Mouse (Mus musculus): Measurements from ENCODE around the gene Flt3l. TPM values are rescaled to one million over a fixed set of nuclear protein-coding genes. Genes with fewer than 3 reads are reported as not detected.
"Not testable (repeated sequence)": the region's sequence is repeated elsewhere in the genome, so short reads cannot be mapped to it uniquely, and the experiment has no call there.

Gene Flt3l
- polyA plus RNA-seq, 1 experiment from 2014 or later: 2.4 TPM

- no peak for DNase-seq (ENCODE audit: low spot score)
- H3K36me3 ChIP-seq (ENCODE audit: insufficient read depth, low read length): peaks cover 42% of the 10 kb centered on the region
- H3K27ac ChIP-seq: no peak overlapping the region
- 82% methylated on average over 5 of the region's 5 CpGs for WGBS
- H3K27me3 ChIP-seq (ENCODE audit: insufficient read depth, low read length): no peaks in the 10 kb centered on the region
- H3K4me1 ChIP-seq (replicated peaks; ENCODE audit: insufficient read depth, low read length): peaks cover 14% of the 10 kb centered on the region; the same call in 1 of the 2 replicates
- no peak overlapping the region for H3K4me2 ChIP-seq (ENCODE audit: low read length)
- no peak for ATAC-seq (replicated peaks; ENCODE audit: low FRiP score, low read depth)
- no peak for TF ChIP-seq CTCF (IDR thresholded peaks at IDR 0.05; ENCODE audit: low read depth)
- H3K9me3 ChIP-seq (replicated peaks; ENCODE audit: low read length): no peaks in the 10 kb centered on the region
- H3K4me3 ChIP-seq (replicated peaks; ENCODE audit: low read depth, low read length): no peak overlapping the region
- H3K9ac ChIP-seq (ENCODE audit: low read depth, low read length): no peak overlapping the region
Observed at GRCm38 (mm10) chr7:45119780-45120709, 16.2 kb downstream of the Flt3l start.

GRCm38 (mm10) chr7:45118336-45118735 lies 17.9 kb downstream of the Flt3l start:
- Histone ChIP-seq H3K36me3 (ENCODE audit: insufficient read depth, low read length) (peaks cover 41% of the 10 kb centered on the region), H3K9me3 (replicated peaks; ENCODE audit: low read length) (no peaks in the 10 kb centered on the region), H3K4me3 (replicated peaks; ENCODE audit: low read depth, low read length) (no peak overlapping the region), H3K27me3 (ENCODE audit: insufficient read depth, low read length) (no peaks in the 10 kb centered on the region), H3K4me2 (ENCODE audit: low read length) (no peak overlapping the region), H3K4me1 (replicated peaks; ENCODE audit: insufficient read depth, low read length) (peaks cover 10% of the 10 kb centered on the region; the same call in 1 of the 2 replicates), H3K9ac (ENCODE audit: low read depth, low read length) (no peak overlapping the region), H3K27ac (0 out of 2 replicates have a peak overlapping the region, but pooled peaks have one; percentile 19)
- no peak for TF ChIP-seq CTCF (IDR thresholded peaks at IDR 0.05; ENCODE audit: low read depth)
- ATAC-seq (replicated peaks; ENCODE audit: low FRiP score, low read depth) (no peak), DNase-seq (ENCODE audit: low spot score) (no peak)
- whole genome bisulfite sequencing: 80% methylated on average over 6 of the region's 6 CpGs

DNA sequence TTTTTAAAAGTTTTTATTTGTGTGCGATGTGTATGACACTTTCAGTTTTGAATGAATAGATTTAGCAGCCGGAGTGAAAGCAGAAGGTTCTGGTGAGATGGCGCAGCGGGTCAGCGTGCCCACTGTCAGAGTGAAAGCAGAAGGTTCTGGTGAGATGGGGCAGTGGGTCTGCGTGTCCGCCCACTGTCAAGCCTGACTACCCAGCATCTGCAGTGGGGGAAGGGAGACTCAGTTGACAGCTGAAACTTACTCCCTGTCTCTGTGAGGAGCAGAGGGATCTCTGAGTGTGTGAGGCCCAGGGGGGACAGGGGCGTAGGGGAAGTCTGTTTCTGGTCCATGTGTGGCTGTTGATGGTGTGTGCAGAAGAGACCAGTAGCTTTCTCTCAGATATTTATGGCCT lies 18.7 kb downstream of the Flt3l start:
- H3K27me3 ChIP-seq (ENCODE audit: insufficient read depth, low read length): no peaks in the 10 kb centered on the region
- H3K9ac ChIP-seq (ENCODE audit: low read depth, low read length): no peak overlapping the region
- ATAC-seq (replicated peaks; ENCODE audit: low FRiP score, low read depth) (no peak), DNase-seq (ENCODE audit: low spot score) (no peak)
- H3K4me3 ChIP-seq (replicated peaks; ENCODE audit: low read depth, low read length): no peak overlapping the region
- no peaks in the 10 kb centered on the region for H3K9me3 ChIP-seq (replicated peaks; ENCODE audit: low read length)
- peaks cover 34% of the 10 kb centered on the region for H3K36me3 ChIP-seq (ENCODE audit: insufficient read depth, low read length)
- TF ChIP-seq CTCF (IDR thresholded peaks at IDR 0.05; ENCODE audit: low read depth): no peak
- no peak overlapping the region for H3K27ac ChIP-seq
- peaks cover 3% of the 10 kb centered on the region; the same call in 1 of the 2 replicates for H3K4me1 ChIP-seq (replicated peaks; ENCODE audit: insufficient read depth, low read length)
- 71% methylated on average over 8 of the region's 8 CpGs for WGBS
- H3K4me2 ChIP-seq (ENCODE audit: low read length): no peak overlapping the region

DNA sequence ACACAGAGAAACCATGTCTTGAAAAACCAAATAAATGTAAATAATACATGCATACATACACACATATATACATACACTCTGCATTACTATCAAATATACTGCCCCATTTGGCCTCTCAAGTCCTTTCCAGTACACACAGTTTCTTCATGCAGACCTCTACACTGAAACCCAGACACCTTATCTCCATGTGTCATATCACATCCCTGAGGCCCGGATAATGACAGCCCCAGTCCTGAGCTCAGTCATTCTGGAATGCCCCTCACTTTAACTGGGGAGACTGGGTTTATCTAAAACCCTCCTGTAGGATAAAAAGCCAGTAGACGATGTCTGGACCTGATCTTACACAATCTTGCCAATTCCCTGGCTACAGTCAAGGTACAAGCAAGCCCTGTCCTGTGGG lies 22.8 kb downstream of the Flt3l start:
- TF ChIP-seq CTCF (IDR thresholded peaks at IDR 0.05; ENCODE audit: low read depth): no peak
- Histone ChIP-seq H3K4me2 (ENCODE audit: low read length) (no peak overlapping the region), H3K27ac (no peak overlapping the region), H3K4me3 (replicated peaks; ENCODE audit: low read depth, low read length) (no peak overlapping the region), H3K9ac (ENCODE audit: low read depth, low read length) (no peak overlapping the region), H3K4me1 (replicated peaks; ENCODE audit: insufficient read depth, low read length) (no peaks in the 10 kb centered on the region), H3K36me3 (ENCODE audit: insufficient read depth, low read length) (no peaks in the 10 kb centered on the region), H3K27me3 (ENCODE audit: insufficient read depth, low read length) (no peaks in the 10 kb centered on the region), H3K9me3 (replicated peaks; ENCODE audit: low read length) (no peaks in the 10 kb centered on the region)
- DNase-seq (ENCODE audit: low spot score) (no peak), ATAC-seq (replicated peaks; ENCODE audit: low FRiP score, low read depth) (no peak)
- WGBS: 88% methylated on average over 2 of the region's 2 CpGs

DNA sequence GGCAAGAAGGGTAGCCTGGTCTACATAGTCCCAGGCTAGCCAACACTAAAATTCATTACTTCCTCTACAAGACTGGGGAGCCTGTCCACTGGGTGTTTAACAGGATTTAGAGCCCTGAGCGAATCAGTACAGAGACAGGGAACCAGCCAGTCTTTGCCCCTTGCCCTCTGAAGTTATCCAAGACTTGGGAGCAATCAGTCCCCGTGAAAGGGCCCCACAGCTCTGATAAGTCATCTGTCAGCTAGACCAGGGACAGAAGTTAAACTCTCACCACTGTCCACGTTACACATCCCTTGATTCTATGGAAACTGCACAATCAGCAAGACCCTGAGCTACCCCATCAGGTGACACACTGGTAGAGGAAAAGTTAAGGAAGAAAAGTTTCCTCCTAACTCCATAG lies 23.7 kb downstream of the Flt3l start:
- Histone ChIP-seq H3K27ac (no peak overlapping the region), H3K4me3 (replicated peaks; ENCODE audit: low read depth, low read length) (no peak overlapping the region), H3K4me2 (ENCODE audit: low read length) (no peak overlapping the region), H3K36me3 (ENCODE audit: insufficient read depth, low read length) (no peaks in the 10 kb centered on the region), H3K9ac (ENCODE audit: low read depth, low read length) (no peak overlapping the region), H3K9me3 (replicated peaks; ENCODE audit: low read length) (no peaks in the 10 kb centered on the region), H3K4me1 (replicated peaks; ENCODE audit: insufficient read depth, low read length) (no peaks in the 10 kb centered on the region), H3K27me3 (ENCODE audit: insufficient read depth, low read length) (no peaks in the 10 kb centered on the region)
- no peak for ATAC-seq (replicated peaks; ENCODE audit: low FRiP score, low read depth)
- TF ChIP-seq CTCF (IDR thresholded peaks at IDR 0.05; ENCODE audit: low read depth): no peak
- DNase-seq (ENCODE audit: low spot score): no peak
- WGBS: 32% methylated on average over 3 of the region's 3 CpGs

DNA sequence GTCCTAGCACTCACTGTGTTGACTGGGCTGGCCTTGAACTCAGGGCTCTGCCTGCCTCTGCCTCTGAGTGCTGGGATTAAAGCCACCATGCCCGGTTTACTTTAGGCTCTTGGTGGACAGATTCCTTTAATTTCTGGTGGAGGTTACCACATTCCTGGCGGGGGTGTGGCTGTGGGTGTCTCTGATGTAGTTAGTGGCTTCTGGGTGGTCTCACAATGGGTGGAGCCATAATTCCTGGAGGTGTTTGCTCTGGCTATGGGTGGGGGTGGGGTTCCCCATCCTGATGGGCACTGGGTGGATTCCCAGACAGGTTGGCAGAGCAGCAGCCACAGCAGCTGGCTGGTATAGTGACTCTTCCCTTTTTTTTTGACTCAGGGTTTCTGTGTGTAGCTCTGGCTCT lies 24.3 kb downstream of the Flt3l start:
- WGBS: 62% methylated on average over 2 of the region's 2 CpGs
- no peaks in the 10 kb centered on the region for H3K27me3 ChIP-seq (ENCODE audit: insufficient read depth, low read length)
- TF ChIP-seq CTCF (IDR thresholded peaks at IDR 0.05; ENCODE audit: low read depth): no peak
- H3K4me1 ChIP-seq (replicated peaks; ENCODE audit: insufficient read depth, low read length): no peaks in the 10 kb centered on the region
- DNase-seq (ENCODE audit: low spot score) (no peak), ATAC-seq (replicated peaks; ENCODE audit: low FRiP score, low read depth) (no peak)
- no peak overlapping the region for H3K27ac ChIP-seq
- H3K9ac ChIP-seq (ENCODE audit: low read depth, low read length): no peak overlapping the region
- H3K4me2 ChIP-seq (ENCODE audit: low read length): no peak overlapping the region
- no peaks in the 10 kb centered on the region for H3K9me3 ChIP-seq (replicated peaks; ENCODE audit: low read length)
- H3K36me3 ChIP-seq (ENCODE audit: insufficient read depth, low read length): no peaks in the 10 kb centered on the region
- H3K4me3 ChIP-seq (replicated peaks; ENCODE audit: low read depth, low read length): no peak overlapping the region

- not testable (repeated sequence) for H3K4me1 ChIP-seq (replicated peaks; ENCODE audit: insufficient read depth, low read length); H3K9ac ChIP-seq (ENCODE audit: low read depth, low read length); H3K27me3 ChIP-seq (ENCODE audit: insufficient read depth, low read length); DNase-seq (ENCODE audit: low spot score); H3K27ac ChIP-seq; H3K4me2 ChIP-seq (ENCODE audit: low read length); H3K9me3 ChIP-seq (replicated peaks; ENCODE audit: low read length); H3K4me3 ChIP-seq (replicated peaks; ENCODE audit: low read depth, low read length); H3K36me3 ChIP-seq (ENCODE audit: insufficient read depth, low read length); ATAC-seq (replicated peaks; ENCODE audit: low FRiP score, low read depth)
- WGBS: 78% methylated on average over 4 of the region's 4 CpGs
Observed at GRCm38 (mm10) chr7:45110089-45110488, 26.1 kb downstream of the Flt3l start.

Data from kidney, postnatal 0 days (tissue).